Mouse (Mus musculus): Measurements from ENCODE around the gene Nup160.

GRCm38 (mm10) chr2:90647084-90647483 is 29.9 kb upstream of the Nup160 start:
- TF ChIP-seq CTCF (IDR thresholded peaks at IDR 0.05; ENCODE audit: borderline replicate concordance, extremely low read depth, insufficient read depth, insufficient read length) (no peak), POLR2A (IDR thresholded peaks at IDR 0.05; ENCODE audit: borderline replicate concordance, extremely low read depth, insufficient read depth, insufficient read length, poor library complexity, severe bottlenecking) (no peak)

Measured in brain, embryonic 14.5 days (tissue).